Mouse (Mus musculus): ENCODE measurements around the gene Matn1.

Gene Matn1

DNA sequence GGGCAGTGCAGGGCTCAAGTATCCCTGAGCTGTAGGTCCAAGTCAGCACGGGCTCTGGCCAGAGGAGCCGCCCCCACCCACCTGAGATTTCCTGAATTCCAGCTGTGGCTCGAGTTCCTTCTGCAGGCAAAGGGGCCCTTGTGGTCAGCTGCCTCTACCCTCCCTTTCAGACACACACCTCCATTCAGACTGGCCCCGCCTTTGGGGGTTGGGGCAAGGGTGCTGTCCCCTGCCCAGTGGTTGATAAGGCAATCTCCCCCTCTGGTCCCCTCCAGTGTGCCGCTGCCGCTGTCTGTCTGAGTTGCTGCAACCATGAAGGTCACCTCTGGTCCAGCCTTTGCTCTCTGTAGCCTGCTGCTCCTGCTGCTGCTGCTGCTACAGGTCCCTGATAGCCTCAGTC lies at the start of gene Matn1:
Gene Matn1 (plus strand): TSS at position 274 of the 400 bp plus-strand sequence.
- no peak for DNase-seq

DNA sequence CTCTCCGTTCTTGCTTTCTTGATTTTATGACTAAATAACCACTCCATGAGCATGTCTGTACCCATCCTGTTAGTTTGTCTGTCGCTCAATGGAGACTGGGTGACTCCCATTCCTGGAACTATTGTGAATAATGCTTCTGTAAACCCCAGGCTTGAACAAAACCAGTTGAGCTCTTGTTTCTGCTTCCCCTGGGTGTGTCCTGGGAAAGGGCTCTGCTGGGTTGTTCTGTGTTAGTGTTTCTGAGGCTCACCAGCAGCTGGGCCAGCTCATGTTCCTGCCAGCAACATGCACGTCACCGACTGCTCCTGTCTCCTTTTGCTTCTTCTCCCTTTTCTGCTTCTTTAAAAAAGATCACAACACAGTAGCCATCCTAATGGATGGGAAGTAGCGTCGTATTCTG lies 48.5 kb upstream of the Matn1 start:
- DNase-seq = no peak

DNA sequence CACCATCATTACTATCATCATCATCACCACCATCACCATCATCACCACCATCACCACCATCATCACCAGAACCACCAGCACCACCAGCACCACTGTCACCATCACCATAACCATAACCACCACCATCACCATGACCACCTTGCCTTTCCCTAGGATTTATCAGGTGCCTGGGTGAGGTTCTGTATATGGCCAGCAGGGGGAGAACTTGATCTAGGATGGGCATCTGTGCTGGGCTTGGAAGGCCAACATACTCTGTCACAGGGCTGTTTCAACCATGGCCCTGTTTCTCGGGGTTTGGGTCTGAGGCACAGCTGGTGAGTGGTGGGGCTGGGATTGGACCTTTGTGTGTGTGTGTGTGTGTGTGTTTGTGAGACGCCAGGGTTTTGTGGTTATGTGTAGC lies 47.8 kb upstream of the Matn1 start:
- no peak for DNase-seq

DNA sequence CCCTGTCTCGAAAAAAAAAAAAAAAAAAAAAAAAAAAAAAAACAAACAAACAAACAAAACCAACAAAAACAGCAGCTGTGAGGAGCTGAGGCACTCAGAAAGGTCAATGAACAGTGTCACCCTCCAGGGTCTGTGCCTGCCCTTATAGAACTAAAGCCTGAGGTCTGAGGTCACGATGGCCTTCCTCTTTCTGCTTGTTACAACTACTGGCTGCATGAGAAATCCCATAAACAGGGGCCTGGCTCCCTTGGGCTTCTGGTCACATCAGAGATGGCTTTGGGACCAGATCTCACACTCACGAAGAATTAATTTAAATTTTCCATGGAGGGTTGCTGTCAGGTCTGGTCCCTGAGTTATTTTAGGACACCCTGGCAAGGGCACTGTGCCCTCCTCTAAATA lies 44.8 kb upstream of the Matn1 start:
- no peak for DNase-seq

DNA sequence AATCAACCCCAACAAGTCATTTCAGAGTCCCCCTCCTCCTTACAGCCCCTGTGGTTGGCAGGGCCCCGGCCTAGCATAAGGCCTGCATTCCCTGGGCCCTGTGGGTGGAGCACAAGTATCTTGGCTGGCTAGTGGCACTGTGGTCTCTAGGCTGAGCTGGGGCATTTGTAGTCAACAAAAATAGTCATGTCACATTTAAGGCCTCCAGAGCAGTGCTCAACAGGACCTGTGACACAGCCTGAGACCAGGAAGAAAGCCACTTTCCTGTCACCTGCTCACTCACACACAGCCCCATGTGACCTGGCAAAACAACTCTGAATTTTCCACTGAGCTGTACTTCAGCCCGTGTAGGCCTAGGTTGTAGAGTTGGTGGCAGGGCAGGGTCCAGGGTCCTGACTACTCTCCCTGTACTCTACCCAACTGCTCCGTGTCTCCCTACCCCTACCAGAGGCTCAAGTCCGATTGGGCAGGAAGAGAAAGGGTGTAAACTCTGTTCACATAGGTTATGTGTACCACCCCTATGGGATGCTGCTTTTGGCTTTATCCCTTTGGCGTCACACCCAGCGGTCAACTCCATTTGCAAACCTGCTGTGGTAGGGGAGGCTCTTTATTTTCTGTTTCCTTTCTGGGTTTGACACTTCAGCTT lies 44.3 kb upstream of the Matn1 start:
- no peak for DNase-seq

DNA sequence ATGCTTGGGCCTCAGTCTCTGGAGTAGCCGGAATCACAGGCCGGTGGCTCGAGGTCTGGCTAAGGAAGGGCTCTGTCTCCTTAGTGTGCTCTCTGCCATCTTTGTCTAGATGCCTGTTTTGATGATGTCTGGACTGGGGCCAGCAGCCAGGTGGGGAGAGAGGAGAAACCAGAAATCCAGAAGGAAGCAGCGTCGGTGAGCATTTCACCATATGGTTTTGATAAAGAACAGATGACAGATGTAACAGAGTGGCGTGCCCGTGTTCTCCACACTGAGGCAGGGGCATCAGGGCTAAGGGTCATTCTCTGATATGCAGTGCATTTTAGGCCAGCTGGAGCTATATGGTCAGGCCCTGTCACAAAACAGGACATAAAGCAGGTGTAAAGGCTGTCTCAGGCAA lies 43.4 kb upstream of the Matn1 start:
- no peak for DNase-seq

DNA sequence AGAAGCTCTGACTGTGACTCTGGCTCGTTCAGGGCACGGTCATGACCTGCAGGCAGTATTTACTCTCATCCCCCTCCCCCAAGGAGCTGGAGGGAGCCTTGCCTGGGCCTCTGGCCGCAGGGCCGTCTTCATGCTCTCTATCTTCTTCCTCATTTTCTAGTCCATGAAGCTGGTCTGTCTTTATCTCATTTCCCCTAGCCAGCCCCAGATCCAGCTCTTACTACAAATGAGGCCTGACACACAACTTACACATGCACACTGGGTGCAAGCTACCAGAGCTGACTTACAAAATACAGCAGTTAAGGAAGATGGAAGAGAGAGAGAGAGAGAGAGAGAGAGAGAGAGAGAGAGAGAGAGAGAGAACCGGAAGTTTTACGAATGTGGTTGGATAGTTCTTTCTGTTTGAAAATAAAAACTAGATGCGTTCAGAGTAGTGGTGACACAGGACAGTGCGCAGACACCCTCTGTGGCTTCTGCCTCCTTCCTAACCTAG lies 41.9 kb upstream of the Matn1 start:
- DNase-seq = no peak

DNA sequence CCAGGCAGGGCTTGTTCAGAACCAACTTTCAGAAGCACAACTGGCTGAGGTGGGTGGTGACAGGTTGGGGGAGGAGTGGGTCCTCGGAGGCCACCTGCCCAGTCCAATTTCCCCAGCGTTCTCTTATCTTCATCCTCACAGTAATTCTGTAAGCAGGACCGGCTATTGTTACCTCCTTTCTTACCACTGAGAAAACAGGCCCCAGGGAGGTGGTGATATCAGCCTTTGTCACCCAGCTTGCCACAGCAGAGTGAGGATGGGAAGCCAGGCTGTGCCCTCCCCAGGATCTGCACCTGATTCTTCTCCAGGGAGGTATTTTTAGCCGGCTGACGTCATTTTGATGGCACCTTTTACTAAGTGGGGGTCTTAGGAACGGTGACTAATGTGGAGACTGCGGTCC lies 39.2 kb upstream of the Matn1 start:
- no peak for DNase-seq

DNA sequence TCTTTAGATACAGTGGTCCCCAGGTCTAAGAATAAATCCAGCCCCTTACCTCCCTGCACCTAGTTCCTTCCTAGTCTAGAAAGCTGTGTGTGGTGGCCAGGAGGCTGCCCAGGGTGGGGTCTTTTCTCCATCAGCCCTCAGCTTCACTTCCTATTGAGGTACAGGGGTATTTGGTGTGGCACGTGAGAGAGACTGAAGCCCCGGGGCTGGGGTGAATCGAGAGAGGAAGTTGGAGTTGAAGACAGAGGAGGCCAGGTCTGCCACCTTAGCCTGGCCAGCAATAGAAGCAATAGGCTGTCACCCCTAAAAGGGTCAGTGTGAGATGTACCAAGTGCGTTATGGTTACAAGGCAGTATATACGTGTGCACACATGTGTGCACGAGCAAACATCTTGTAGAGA lies 38.3 kb upstream of the Matn1 start:
- no peak for DNase-seq

DNA sequence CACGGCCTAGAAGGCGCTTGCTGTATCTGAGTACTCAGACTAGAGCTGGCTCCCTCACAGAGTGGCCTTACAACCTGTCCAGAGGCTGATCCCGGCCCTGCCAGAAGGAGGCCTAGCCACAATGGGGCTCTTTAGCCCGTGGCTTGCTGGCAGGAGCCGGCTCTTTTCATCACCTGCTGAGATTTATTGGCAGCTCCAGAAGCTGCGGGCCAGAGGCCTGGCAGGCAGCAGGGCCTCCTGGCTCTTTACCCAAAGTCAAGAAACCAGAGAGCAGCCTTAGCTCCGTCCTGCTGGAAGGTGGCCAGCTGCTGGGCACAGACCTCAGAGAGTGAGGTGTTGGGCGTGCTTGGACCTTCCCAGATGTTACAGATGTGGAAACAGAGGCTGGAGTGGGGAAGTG lies 37.9 kb upstream of the Matn1 start:
- peak; percentile 15 for DNase-seq

DNA sequence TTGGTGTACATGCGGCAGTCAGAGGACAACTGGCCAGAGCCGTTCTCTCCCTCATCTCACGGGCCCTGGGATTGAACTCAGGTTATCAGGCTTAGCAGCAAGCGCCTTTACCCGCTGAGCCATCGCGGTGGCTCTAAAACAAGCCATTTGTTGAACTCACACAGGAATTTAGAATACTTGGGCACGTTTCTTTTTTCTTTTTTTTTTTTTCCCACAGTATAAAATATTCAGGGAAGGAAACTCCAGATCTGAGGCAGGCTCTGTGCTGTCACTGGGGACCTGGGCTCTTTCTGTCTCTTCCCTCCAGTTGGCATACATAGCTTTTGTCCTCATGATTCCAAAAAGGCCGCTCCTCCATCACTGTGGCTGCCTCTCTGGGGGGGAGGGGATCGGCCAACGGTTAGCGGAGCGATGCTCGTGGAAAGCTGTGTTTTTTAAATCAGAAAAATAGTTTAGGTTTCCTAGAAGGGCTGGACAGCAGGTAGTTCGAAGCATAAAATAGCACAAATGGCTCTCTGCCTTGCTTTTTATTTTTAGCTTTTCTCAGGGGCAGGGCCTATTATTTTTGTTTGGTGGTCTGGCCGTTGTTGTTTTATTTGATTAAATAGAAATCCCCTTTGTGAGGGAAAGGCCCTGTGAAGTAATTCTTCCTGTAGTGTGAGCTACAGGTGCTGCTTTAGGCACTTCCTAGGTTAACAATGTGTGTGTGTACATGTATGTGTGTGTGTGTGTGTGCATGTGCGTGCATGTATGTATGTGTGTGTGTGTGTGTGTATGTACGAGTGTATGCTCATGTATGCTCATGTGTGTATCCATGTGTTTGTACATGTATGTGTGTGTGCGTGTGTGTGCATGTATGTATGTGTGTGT lies 36.8 kb upstream of the Matn1 start:
- DNase-seq = no peak

DNA sequence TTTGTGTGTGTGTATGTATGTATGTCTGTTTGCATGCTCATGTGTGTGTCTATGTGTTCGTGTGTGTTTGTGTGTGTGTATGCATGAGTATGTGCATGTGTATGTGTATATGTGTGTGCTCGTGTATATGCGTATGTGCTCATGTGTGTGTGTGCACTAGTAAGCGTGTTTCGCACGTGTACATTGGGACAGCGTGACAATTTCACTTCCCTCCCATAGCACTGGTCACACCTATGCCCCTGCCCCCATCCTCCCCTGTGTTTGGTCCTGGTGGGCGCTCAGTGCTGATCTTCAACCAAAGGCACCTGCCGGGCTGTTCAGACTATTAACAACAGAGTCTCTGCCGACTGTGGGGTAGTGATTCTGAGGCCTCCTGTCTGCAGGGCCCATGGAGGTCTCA lies 36.1 kb upstream of the Matn1 start:
- no peak for DNase-seq

DNA sequence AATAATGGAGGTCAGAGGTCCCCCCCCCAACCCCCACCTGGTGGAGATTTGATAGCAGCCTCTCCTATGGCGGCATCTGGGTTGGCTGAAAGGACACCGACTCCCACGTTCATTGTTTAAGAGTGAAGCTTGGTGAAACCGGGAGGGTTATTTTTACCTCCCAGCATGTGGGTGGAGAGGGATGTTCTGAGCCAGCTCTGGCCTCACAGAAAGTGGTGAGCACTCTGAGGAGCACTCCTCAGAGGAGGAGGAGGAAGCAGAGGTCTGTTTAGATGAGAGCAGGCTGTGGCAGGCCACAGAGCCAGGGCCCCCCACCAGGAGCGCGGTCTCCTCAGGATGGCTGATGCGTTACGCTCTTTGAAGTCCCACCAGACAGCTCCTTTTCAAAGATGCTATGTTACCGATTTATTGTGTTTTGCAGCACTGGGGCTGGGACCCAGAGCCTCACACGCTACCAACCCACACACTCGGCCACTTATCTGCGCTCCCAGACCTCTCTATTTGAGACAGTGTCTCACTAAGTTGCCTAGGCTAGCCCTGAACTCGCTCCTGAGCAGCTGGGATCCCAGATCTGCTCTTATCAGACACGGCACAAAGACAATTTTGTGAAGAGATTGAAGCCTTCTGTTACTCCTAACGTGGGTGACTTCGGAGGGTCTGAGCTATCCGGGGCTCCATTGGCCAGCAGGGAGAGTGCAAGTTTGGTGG lies 34.9 kb upstream of the Matn1 start:
- peak; percentile 58 for DNase-seq

DNA sequence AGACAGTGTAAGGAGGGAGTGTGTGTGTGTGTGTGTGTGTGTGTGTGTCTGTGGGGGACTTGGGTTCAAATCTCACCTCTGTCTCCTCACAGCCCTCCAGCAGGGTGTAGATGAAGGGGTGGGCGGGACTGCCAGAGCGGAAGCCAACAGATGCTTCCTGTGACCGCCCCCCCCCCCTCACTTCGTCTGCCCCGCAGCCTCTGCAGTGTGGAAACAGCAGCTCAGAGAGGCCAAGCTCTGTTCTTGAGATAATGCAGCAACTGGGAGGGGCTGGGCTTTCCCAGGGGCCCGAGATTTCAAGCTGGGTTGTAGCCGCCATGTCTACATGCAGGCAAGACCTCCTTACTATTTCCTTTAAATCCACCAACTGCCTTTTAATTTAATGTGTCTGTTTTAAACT lies 33.5 kb upstream of the Matn1 start:
- DNase-seq = no peak

DNA sequence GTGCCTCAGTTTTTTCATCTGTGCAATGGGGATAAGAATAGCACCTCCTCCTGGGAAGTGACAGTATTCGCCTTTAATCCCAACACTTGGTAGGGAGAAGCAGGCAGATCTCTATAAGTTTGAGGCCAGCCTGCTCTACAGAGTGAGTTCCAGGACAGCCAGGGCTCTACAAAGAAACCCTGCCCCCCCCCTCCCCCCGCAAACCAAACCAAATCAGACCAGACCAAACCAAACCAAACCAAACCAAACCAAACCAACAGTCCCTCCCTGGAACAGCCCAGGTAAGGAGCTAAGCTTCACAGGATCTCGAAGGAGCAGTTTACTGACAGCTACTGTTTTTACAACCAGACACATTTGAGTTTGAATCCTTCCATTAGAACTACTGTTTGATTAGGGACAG lies 31.6 kb upstream of the Matn1 start:
- no peak for DNase-seq

DNA sequence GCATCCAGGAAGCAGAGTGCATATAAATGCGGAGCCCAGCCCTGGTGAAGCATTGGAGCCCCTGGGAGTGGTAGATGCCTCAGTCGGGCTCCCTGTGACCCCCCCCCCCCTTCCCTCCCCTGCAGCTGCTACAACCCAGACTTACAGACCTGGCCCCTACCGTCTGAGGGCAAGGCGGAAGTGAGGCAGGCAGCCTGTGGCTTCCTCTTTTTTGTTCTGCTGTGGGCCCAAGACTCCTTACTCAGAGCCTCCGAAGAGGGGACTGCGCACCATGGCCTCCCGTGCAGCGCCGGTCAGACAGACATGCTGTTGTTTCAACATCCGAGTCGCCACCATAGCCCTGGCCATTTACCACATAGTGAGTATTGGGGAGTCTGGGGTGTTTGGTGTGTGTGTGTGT lies 31.1 kb upstream of the Matn1 start, which contains the start of gene Laptm5:
Gene Laptm5 (plus strand): TSS at position 49 of the 400 bp plus-strand sequence.
- DNase-seq = no peak

DNA sequence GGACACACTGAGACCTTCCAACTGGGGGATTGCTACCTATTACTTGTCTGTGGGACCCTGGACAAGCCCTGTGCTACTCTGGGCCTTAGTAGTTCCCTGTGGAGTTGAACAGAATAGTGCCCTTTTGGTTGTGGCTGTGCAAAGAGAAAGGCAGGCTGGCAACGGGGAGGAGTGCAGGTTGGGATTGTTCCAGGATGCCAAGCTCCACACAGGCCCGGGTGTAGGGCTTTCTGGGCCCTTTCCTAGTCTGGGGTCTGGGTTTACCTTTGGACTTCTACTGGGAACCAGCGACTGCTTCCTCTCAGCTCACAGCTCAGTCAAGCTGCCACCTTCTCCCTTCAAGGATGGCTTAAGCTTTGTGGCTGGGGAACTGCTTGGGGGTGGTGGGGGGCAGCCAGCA lies 30.7 kb upstream of the Matn1 start:
- no peak for DNase-seq

DNA sequence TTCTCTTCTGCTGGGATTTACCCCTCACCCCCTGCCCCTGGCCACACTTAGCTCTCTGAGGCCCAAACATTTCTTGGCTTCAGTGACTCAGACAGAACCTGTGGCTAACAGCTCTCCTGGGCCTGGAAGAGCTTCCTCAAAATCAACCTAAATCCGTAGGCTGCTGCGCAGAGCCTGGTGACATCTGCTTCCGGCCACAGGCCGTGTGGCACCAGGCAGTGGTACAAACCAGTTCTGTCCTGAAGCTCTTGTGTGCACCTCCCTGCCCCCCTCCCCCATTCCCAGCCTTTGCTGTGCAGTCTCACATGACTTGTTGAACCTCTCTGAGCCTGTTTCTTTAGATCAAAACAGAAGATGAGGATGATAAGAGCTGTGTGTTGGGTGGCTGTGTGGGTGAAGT lies 30.2 kb upstream of the Matn1 start:
- peak; percentile 27 for DNase-seq

DNA sequence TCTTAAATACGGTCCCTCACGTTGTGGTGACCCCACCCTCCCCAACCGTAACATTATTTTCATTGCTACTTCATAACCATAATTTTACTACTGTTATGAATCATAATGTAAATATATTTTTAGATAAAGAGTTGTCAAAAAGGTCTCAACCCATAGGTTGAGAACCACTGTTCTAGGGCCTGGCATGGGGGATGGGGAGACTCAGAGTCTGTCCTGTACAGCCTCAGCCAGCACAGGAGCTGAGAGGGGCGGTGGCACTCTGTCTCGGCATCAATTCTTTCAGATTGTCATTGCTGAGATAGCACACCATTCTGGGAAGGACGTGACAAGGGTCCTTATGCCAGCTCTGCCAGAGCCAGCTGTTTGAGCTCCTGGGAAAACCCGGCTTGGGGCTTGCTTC lies 29.7 kb upstream of the Matn1 start:
- no peak for DNase-seq

DNA sequence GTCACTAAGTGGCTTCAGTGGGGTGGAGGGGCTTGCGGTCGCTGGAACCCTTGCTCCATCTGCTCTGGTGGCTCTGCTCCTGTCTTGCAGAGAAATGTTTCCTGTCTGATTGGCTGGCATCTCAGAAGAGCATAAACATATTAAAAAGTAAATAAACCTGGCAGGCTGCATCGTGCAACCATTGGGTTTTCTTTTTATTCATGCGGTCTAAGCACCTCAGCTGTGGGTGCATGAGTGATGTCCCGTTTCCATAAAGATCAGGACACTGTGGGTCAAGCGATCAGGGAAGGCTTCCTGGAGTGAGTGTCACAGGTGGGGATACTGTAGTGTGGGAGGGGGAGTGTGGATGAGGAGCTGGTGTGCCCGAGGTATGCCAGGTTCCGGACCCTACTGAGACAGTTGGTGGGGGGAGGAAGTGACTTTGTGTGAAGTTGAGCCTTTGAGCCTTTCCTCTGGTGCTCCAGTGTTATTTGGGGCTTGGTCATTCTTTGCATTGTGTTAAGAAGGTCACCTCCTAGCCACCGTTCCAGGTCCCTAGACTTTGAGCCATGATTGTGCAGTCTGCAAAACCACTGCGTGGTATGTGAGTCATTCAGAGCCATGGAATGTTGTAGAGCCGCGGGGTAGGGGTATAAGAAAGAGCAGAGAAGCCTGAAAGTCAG lies 29.0 kb upstream of the Matn1 start:
- no peak for DNase-seq

DNA sequence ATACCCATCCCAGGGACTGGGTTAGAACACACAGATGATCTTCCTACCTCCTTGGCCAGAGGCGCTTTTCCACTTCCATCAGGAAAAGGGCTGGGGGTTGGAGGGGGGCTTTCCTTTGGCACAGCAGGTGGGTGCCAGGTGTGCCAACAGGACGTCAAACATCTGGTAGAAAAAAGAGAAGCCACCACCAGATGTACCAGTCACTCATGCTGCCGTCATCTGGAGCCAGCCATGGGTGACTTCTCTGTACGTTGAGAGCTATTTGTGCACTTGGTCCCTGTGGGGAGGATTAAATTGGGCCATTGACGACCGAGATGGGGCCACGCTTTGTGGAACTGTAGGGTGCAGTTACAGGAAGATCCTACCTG lies 28.5 kb upstream of the Matn1 start:
- no peak for DNase-seq

DNA sequence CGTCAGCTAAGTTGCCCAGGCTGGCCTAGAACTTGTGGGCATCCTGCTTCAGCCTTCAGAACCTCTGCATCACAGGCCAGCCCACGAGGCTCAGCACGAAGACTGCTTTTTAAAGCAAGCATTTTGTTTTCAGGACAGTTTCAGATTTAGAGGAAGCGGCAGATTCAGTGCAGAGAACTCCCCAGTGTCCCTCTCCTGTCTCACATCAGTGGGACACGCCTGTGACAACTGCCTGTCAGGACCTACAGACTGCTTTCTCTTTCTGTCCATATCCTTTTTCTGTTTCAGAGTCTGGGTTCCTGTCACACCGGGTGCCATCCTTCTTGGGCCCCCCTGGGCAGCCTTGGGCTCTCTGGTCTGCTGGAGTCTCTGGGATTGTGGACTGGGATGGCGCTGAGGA lies 27.5 kb upstream of the Matn1 start:
- DNase-seq = no peak

DNA sequence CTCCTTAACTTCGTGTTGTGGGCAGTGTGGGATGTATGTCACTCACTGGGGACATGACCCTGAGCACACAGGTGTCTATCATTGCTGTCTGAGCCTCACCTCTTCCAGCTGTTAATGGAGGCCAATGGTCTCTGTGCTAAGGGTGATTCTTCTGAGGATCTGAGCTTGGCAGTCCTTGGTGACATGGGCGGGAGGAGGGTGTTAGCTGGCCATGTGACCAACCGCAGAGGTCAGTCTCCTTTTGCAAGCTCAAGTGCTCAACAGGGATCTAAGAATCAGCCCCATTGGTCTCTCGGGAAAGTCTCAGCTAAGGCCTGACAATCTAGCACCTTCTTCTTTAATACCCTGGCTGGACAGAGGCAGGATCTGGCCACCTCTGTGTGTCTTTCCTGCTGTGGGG lies 26.6 kb upstream of the Matn1 start:
- no peak for DNase-seq

Data from right cerebral cortex, postnatal 25 days (tissue).